Mouse (Mus musculus) spleen, embryonic (tissue): Measurements from ENCODE around the gene Ctdsp1.

Experiments
- CTCF ChIA-PET: fragments of 350-600 bp; sonication (Branson Sonifier 250); formaldehyde crosslinking; loops from one replicate; lab custom pipeline; 2022; lab: Charles Lee

Ctdsp1 gene

GRCm38 (mm10) chr1:74375561-74375960 is 15.7 kb upstream of the Ctdsp1 start:
- CTCF ChIA-PET = interaction anchor here (0.6 kb wide), 1 partner anchor 68 kb away, joined by 6 read pairs; no protein-coding TSS in a partner anchor

- CTCF ChIA-PET = no interaction called here
Measured at GRCm38 (mm10) chr1:74376396-74376795, 14.9 kb upstream of the Ctdsp1 start.

GRCm38 (mm10) chr1:74379058-74379504 is 12.2 kb upstream of the Ctdsp1 start:
- CTCF ChIA-PET = interaction anchor here (0.7 kb wide), 1 partner anchor 1001 kb away, joined by 11 read pairs; no protein-coding TSS in a partner anchor

- CTCF ChIA-PET = no interaction called here
Measured at GRCm38 (mm10) chr1:74380484-74380883, 10.8 kb upstream of the Ctdsp1 start.

GRCm38 (mm10) chr1:74381588-74382021 is 9.7 kb upstream of the Ctdsp1 start:
- CTCF ChIA-PET = no interaction called here

- CTCF ChIA-PET = no interaction called here
Measured at GRCm38 (mm10) chr1:74383385-74383784, 7.9 kb upstream of the Ctdsp1 start.

- CTCF ChIA-PET = no interaction called here
Measured at GRCm38 (mm10) chr1:74384525-74384924, 6.8 kb upstream of the Ctdsp1 start.

- CTCF ChIA-PET = no interaction called here
Measured at GRCm38 (mm10) chr1:74385064-74385463, 6.2 kb upstream of the Ctdsp1 start.

GRCm38 (mm10) chr1:74385531-74385930 is 5.8 kb upstream of the Ctdsp1 start:
- CTCF ChIA-PET = no interaction called here

- CTCF ChIA-PET = no interaction called here
Measured at GRCm38 (mm10) chr1:74386363-74386713, 5.0 kb upstream of the Ctdsp1 start.

- CTCF ChIA-PET = interaction anchor here (0.5 to 1.5 kb wide), 2 partner anchors 11 to 68 kb away, joined by 6 to 9 read pairs; no protein-coding TSS in a partner anchor
Measured at GRCm38 (mm10) chr1:74386714-74387385, 4.5 kb upstream of the Ctdsp1 start.

- CTCF ChIA-PET = interaction anchor here (0.5 to 1.5 kb wide), 3 partner anchors 10 to 69 kb away, joined by 3 to 9 read pairs (median 6); no protein-coding TSS in a partner anchor
Measured at GRCm38 (mm10) chr1:74387386-74387988, 3.8 kb upstream of the Ctdsp1 start.

GRCm38 (mm10) chr1:74388398-74388920 is 2.9 kb upstream of the Ctdsp1 start:
- CTCF ChIA-PET = interaction anchor here (0.6 to 1.5 kb wide), 2 partner anchors 9 to 56 kb away, joined by 3 to 9 read pairs; no protein-coding TSS in a partner anchor

- CTCF ChIA-PET = no interaction called here
Measured at GRCm38 (mm10) chr1:74389831-74390286, 1.4 kb upstream of the Ctdsp1 start.

GRCm38 (mm10) chr1:74390287-74390906 is 912 bp upstream of the Ctdsp1 start:
- CTCF ChIA-PET = no interaction called here

- CTCF ChIA-PET = interaction anchor here (0.6 kb wide), 2 partner anchors 155 to 305 kb away, joined by 3 read pairs; no protein-coding TSS in a partner anchor
Measured at GRCm38 (mm10) chr1:74391844-74392441, 634 bp downstream of the Ctdsp1 start.

- CTCF ChIA-PET = no interaction called here
Measured at GRCm38 (mm10) chr1:74392446-74392994, 1.2 kb downstream of the Ctdsp1 start.

GRCm38 (mm10) chr1:74393010-74393409 is 1.7 kb downstream of the Ctdsp1 start:
- CTCF ChIA-PET = interaction anchor here (0.5 kb wide), 1 partner anchor 401 kb away, joined by 3 read pairs; no protein-coding TSS in a partner anchor

- CTCF ChIA-PET = interaction anchor here (0.5 to 0.7 kb wide), 3 partner anchors 65 to 766 kb away, joined by 3 to 18 read pairs (median 12); no protein-coding TSS in a partner anchor
Measured at GRCm38 (mm10) chr1:74393697-74394096, 2.4 kb downstream of the Ctdsp1 start.

GRCm38 (mm10) chr1:74394311-74394710 is 3.0 kb downstream of the Ctdsp1 start:
- CTCF ChIA-PET = no interaction called here

- CTCF ChIA-PET = no interaction called here
Measured at GRCm38 (mm10) chr1:74394858-74395257, 3.5 kb downstream of the Ctdsp1 start.
